Mouse (Mus musculus) heart, embryonic 12.5 days (tissue): ENCODE measurements around the gene Krtap5-4. TPM values are rescaled to one million over a fixed set of nuclear protein-coding genes. Genes with fewer than 3 reads are reported as not detected.
A peak's percentile ranks its signal among the peaks of the same experiment; 100 is the strongest.
"Not testable (repeated sequence)": the region's sequence is repeated elsewhere in the genome, so short reads cannot be mapped to it uniquely, and the experiment has no call there.

Experiments used
- ATAC-seq: fragments of 200-750 bp; cut with Nextera tagmentation; 2 replicates; pipeline ENCODE4 v1.8.0; 2017; ENCODE audit warnings: moderate TSS enrichment, moderate library complexity; ENCODE audit not compliant: insufficient number of reproducible peaks, low FRiP score
- H3K27ac ChIP-seq: fragments of 300-500 bp; sonication (generic); 2 replicates; pipeline ENCODE4 v1.5.1; 2016; ENCODE audit warnings: mild to moderate bottlenecking, moderate library complexity; ENCODE audit not compliant: poor library complexity, severe bottlenecking
- H3K27me3 ChIP-seq: fragments of 300-500 bp; sonication (generic); replicated peaks from 2 replicates; pipeline ENCODE4 v1.6.1; 2016; ENCODE audit warnings: mild to moderate bottlenecking, moderate library complexity
- H3K36me3 ChIP-seq: fragments of 300-500 bp; sonication (generic); 2 replicates; pipeline ENCODE4 v1.6.1; 2016; ENCODE audit warnings: mild to moderate bottlenecking, moderate library complexity
- H3K4me1 ChIP-seq: fragments of 300-500 bp; sonication (generic); replicated peaks from 2 replicates; pipeline ENCODE4 v1.6.1; 2016; ENCODE audit warnings: mild to moderate bottlenecking
- H3K4me2 ChIP-seq: fragments of 300-500 bp; sonication (generic); 2 replicates; pipeline ENCODE4 v1.6.1; 2016; ENCODE audit warnings: mild to moderate bottlenecking, moderate library complexity
- H3K4me3 ChIP-seq: fragments of 300-500 bp; sonication (generic); 2 replicates; pipeline ENCODE4 v1.5.1; 2016; ENCODE audit warnings: mild to moderate bottlenecking
- H3K9ac ChIP-seq: fragments of 300-500 bp; sonication (generic); 2 replicates; pipeline ENCODE4 v1.6.1; 2016; ENCODE audit warnings: mild to moderate bottlenecking, moderate library complexity
- H3K9me3 ChIP-seq: fragments of 300-500 bp; sonication (generic); replicated peaks from 2 replicates; pipeline ENCODE4 v1.6.1; 2016; ENCODE audit warnings: mild to moderate bottlenecking, moderate library complexity
- WGBS: fragments of 180-500 bp; shearing (Covaris S2); methylation state at CpG from one replicate; pipeline ENCODE4 v1.1.7; 2016; 5-methylcytosine and 5-hydroxymethylcytosine counted together
- polyA plus RNA-seq: library from polyadenylated mRNA; unstranded; fragments of >200 nt; fragmentation: Nextera tagmentation; extraction: Ambion mirVana; gene quantifications from 2 replicates; pipeline ENCODE4 v1.2.1, GENCODE M21; 2016

The Krtap5-4 gene
- not detected in 2 replicates for polyA plus RNA-seq

- Histone ChIP-seq H3K27ac (no peak within 1 kb of the TSS), H3K9ac (no peak within 1 kb of the TSS), H3K27me3 (no peaks in the 10 kb centered on the region), H3K4me1 (peaks cover 6% of the 10 kb centered on the region), H3K9me3 (no peaks in the 10 kb centered on the region), H3K4me2 (no peak within 1 kb of the TSS), H3K36me3 (no peaks in the 10 kb centered on the region), H3K4me3 (no peak within 1 kb of the TSS)
- WGBS, result 39% methylated on average over 3 of the region's 3 CpGs
- ATAC-seq, result no peak
Observed at GRCm38 (mm10) chr7:142303249-142303648, at the start of gene Krtap5-4. TSS of gene Krtap5-4 (plus strand) at chr7:142303549.

- H3K4me2 ChIP-seq, result no peak overlapping the region
- WGBS, result 0% methylated on average over 2 of the region's 2 CpGs
- no peaks in the 10 kb centered on the region for H3K36me3 ChIP-seq
- no peak for ATAC-seq
- H3K27me3 ChIP-seq, result peaks cover 15% of the 10 kb centered on the region
- H3K9me3 ChIP-seq, result no peaks in the 10 kb centered on the region
- H3K27ac ChIP-seq, result no peak overlapping the region
- no peaks in the 10 kb centered on the region for H3K4me1 ChIP-seq
- no peak overlapping the region for H3K4me3 ChIP-seq
- no peak overlapping the region for H3K9ac ChIP-seq
Observed at GRCm38 (mm10) chr7:142255517-142255916, 47.8 kb upstream of the Krtap5-4 start.

DNA sequence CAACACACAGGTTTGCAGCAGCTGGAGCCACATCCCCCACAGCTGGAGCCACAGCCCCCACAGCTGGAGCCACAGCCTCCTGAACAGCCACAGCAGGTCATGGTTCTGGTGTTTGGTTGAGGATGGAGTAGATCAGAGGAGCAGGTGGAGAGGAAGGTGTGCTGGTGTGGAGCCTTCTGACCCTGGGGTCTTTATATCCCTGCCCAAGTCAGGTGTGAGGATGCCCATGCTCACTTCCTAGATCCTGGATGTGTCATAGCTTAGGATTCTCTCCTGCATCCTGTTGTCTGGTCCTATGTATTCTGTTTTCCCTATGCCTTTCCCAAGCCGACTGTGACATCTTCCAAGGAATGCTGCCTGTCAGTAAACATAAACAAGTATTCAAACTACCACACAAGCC lies 45.1 kb upstream of the Krtap5-4 start, which contains the start of gene Gm2431:
Gene Gm2431 (minus strand): TSS at position 101 of the 400 bp plus-strand sequence.
- H3K4me2 ChIP-seq, H3K36me3 ChIP-seq, H3K4me3 ChIP-seq, H3K27ac ChIP-seq, H3K9me3 ChIP-seq, H3K9ac ChIP-seq, H3K27me3 ChIP-seq, H3K4me1 ChIP-seq, ATAC-seq: not testable (repeated sequence)
- WGBS, result 58% methylated on average over 1 of the region's 1 CpGs

DNA sequence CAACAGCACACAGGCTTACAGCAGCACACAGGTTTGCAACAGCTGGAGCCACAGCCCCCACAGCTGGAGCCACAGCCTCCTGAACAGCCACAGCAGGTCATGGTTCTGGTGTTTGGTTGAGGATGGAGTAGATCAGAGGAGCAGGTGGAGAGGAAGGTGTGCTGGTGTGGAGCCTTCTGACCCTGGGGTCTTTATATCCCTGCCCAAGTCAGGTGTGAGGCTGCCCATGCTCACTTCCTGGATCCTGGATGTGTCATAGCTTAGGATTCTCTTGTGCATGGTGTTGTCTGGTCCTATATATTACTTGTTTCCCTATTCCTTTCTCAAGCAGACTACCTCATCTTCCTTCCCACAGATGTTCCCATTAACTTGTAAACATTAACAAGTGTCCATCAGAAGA lies 29.1 kb upstream of the Krtap5-4 start, which contains the start of gene Gm4559:
Gene Gm4559 (minus strand): TSS at position 101 of the 400 bp plus-strand sequence.
- H3K4me2 ChIP-seq, H3K36me3 ChIP-seq, H3K27ac ChIP-seq, H3K9me3 ChIP-seq, ATAC-seq, H3K4me3 ChIP-seq, H3K27me3 ChIP-seq, H3K9ac ChIP-seq: not testable (repeated sequence)
- peaks cover 20% of the 10 kb centered on the region for H3K4me1 ChIP-seq

GRCm38 (mm10) chr7:142278183-142278582 lies 25.2 kb upstream of the Krtap5-4 start:
- H3K27ac ChIP-seq, H3K9ac ChIP-seq, H3K9me3 ChIP-seq, H3K4me3 ChIP-seq, H3K36me3 ChIP-seq, ATAC-seq, H3K27me3 ChIP-seq, H3K4me2 ChIP-seq: not testable (repeated sequence)
- peaks cover 23% of the 10 kb centered on the region for H3K4me1 ChIP-seq
- 0% methylated on average over 3 of the region's 3 CpGs for WGBS

GRCm38 (mm10) chr7:142279291-142279690 lies 24.1 kb upstream of the Krtap5-4 start:
- not testable (repeated sequence) for ATAC-seq, H3K36me3 ChIP-seq, H3K9ac ChIP-seq, H3K27me3 ChIP-seq, H3K9me3 ChIP-seq, H3K4me2 ChIP-seq, H3K4me3 ChIP-seq, H3K27ac ChIP-seq
- peaks cover 23% of the 10 kb centered on the region for H3K4me1 ChIP-seq
- WGBS, result 70% methylated on average over 1 of the region's 1 CpGs

GRCm38 (mm10) chr7:142282847-142283246 lies 20.5 kb upstream of the Krtap5-4 start:
- not testable (repeated sequence) for H3K36me3 ChIP-seq, H3K9me3 ChIP-seq
- WGBS, result 12% methylated on average over 2 of the region's 2 CpGs

DNA sequence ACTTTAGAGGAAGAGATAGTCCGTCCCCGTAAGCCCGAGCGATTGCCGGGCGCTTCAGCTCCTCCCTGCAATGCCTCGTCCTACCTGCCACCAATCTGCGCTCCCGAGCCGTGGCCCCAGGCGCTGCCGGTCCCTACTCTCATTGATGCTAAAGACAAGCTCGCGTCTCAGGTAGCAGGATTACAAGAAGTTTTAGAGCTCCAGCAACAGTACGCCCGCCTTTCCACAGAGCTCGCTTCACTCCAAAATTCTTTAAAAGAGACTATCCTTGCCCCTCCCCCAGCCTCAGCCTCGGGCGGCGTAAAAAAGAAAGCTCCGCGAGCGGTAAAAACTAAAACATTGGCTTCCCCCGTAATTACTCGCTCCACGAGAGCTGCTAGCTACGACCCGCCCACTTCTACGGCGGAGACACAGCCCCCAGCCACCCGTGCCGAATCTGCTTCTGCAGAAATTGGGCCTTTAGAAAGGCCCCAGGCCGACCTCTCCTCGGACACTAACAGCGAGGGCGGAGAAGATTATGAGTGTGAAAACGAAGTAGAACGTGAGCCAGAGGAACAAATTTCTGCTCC lies 19.2 kb upstream of the Krtap5-4 start:
- Histone ChIP-seq H3K9ac (peak overlapping the region; percentile 78), H3K9me3 (no peaks in the 10 kb centered on the region), H3K27me3 (0 out of 2 replicates have a peak, but pooled peaks cover 3% of the 10 kb centered on the region), H3K4me1 (peaks cover 25% of the 10 kb centered on the region), H3K4me2 (peak overlapping the region; percentile 94), H3K27ac (peak overlapping the region; percentile 86), H3K36me3 (no peaks in the 10 kb centered on the region), H3K4me3 (peak overlapping the region; percentile 62)
- ATAC-seq, result peak; percentile 71
- WGBS, result under 1% methylated on average over 38 of the region's 38 CpGs

More at GRCm38 (mm10) chr7:142282847-142283246, 20.5 kb upstream of the Krtap5-4 start:
- not testable (repeated sequence) for H3K9ac ChIP-seq, ATAC-seq, H3K4me3 ChIP-seq, H3K27me3 ChIP-seq, H3K27ac ChIP-seq
- Histone ChIP-seq H3K4me2 (peak overlapping the region; percentile 52), H3K4me1 (peaks cover 25% of the 10 kb centered on the region)

- ATAC-seq, result peak; percentile 69
Observed at GRCm38 (mm10) chr7:142284615-142285080, 18.7 kb upstream of the Krtap5-4 start.

DNA sequence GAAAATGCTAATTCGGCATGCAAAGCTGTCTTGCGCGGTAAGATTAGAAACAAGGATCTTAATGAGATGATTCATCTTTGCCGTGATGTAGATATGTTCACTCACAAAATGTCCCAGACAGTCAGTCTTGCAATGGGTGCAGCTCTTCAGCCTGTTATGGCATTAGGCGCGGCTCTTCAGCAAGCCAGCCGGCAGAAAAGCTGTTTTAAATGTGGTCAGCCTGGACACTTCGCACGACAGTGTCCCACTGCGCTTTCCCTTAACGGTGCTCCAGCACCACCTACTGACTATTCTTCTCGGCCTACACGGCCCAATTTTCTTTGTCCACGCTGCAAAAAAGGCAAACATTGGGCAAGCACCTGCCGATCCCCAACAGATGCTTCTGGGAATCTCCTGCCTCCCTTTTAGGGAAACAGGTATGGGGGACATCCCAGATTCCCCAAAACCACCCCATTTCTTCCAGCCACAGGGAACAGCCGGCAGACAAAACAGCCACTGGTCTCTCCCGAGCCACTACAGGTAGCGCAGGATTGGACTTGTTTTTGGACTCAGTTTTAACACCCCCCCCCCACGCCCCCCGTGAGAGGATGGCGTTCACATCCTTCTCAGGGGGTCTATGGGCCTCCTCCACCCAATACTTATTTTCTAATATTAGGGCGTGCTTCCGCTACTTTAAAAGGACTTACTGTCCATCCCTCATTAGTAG lies 18.1 kb upstream of the Krtap5-4 start:
- Histone ChIP-seq H3K4me1 (peaks cover 25% of the 10 kb centered on the region), H3K9me3 (no peaks in the 10 kb centered on the region), H3K4me3 (peak overlapping the region; percentile 62), H3K9ac (peak overlapping the region; percentile 78; the same call in 1 of the 2 replicates), H3K27me3 (0 out of 2 replicates have a peak, but pooled peaks cover 3% of the 10 kb centered on the region), H3K4me2 (peak overlapping the region; percentile 94), H3K27ac (no peak overlapping the region; the same call in 1 of the 2 replicates), H3K36me3 (no peaks in the 10 kb centered on the region)
- ATAC-seq, result peak; percentile 63
- WGBS, result 24% methylated on average over 23 of the region's 23 CpGs

More at GRCm38 (mm10) chr7:142284615-142285080, 18.7 kb upstream of the Krtap5-4 start:
- Histone ChIP-seq H3K4me2 (peak overlapping the region; percentile 94), H3K9ac (peak overlapping the region; percentile 78), H3K27ac (peak overlapping the region; percentile 86), H3K4me1 (peaks cover 25% of the 10 kb centered on the region), H3K9me3 (no peaks in the 10 kb centered on the region), H3K4me3 (peak overlapping the region; percentile 62), H3K36me3 (no peaks in the 10 kb centered on the region), H3K27me3 (0 out of 2 replicates have a peak, but pooled peaks cover 3% of the 10 kb centered on the region)
- under 1% methylated on average over 19 of the region's 19 CpGs for WGBS

DNA sequence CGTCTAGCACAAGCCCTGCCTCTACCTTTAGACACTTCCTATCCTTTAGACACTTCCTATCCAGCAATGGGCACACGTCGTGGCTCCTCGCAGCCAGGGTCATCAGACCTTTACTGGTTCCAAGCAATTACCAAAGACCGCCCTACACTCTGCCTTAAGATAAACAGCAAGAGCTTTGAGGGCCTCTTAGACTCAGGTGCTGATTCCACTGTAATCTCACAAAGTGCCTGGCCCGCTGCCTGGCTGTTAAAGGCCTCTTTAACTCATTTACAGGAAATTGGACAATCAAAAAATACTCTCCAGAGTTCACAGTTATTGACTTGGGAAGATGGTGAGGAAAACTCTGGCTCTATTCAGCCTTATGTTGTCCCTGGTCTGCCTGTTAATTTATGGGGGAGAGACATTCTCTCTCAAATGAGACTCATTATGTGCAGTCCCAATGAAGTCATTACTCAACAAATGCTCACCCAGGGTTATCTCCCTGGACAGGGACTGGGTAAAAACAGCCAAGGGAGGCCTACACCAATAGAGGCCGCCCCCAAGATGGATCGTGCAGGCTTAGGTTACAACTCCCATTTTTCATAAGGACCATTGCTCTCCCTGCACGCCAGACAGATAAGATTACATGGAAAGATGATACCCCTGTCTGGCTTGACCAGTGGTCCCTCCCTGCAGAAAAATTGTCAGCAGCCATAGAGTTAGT lies 17.3 kb upstream of the Krtap5-4 start:
- not testable (repeated sequence) for H3K27me3 ChIP-seq, H3K27ac ChIP-seq, H3K4me3 ChIP-seq, H3K9ac ChIP-seq, H3K9me3 ChIP-seq, H3K4me2 ChIP-seq, H3K36me3 ChIP-seq, ATAC-seq
- peaks cover 25% of the 10 kb centered on the region for H3K4me1 ChIP-seq
- 44% methylated on average over 9 of the region's 9 CpGs for WGBS
